Mouse (Mus musculus) monocyte, adult 5-6 weeks (primary cell): ENCODE results near the gene Dyrk3. TPM values are rescaled to one million over a fixed set of nuclear protein-coding genes. Genes with fewer than 3 reads are reported as not detected.

Source experiments
- ATAC-seq: fragments of 153-309, 156-312 bp; replicated peaks from 2 replicates; pipeline ENCODE4 v1.8.0; 2017; ENCODE audit warnings: mild to moderate bottlenecking; ENCODE audit not compliant: low TSS enrichment, insufficient number of reproducible peaks, severe bottlenecking, poor library complexity, low FRiP score
- total RNA-seq: library from RNA; stranded (forward); fragments of 200-1000, 200-491, 200-594 nt; gene quantifications from 3 replicates; pipeline ENCODE4 v1.2.3, GENCODE M21; 2017

The Dyrk3 gene
- total RNA-seq, 1 experiment from 2014 or later = 0.67 TPM

GRCm38 (mm10) chr1:131121987-131122386 lies 16.2 kb downstream of the Dyrk3 start:
- no peak for ATAC-seq

GRCm38 (mm10) chr1:131119026-131119425 lies 19.1 kb downstream of the Dyrk3 start:
- peak; percentile 60 for ATAC-seq

- no peak for ATAC-seq
Measured at GRCm38 (mm10) chr1:131118530-131118929, 19.6 kb downstream of the Dyrk3 start.

- ATAC-seq = no peak
Measured at GRCm38 (mm10) chr1:131116430-131117011, 21.6 kb downstream of the Dyrk3 start.

- ATAC-seq = peak; percentile 72
Measured at GRCm38 (mm10) chr1:131115932-131116331, 22.2 kb downstream of the Dyrk3 start.

GRCm38 (mm10) chr1:131112576-131112975 lies 25.6 kb downstream of the Dyrk3 start:
- ATAC-seq = no peak

- peak; percentile 83 for ATAC-seq
Measured at GRCm38 (mm10) chr1:131110525-131111106, 27.5 kb downstream of the Dyrk3 start.

GRCm38 (mm10) chr1:131107575-131108308 lies 30.4 kb downstream of the Dyrk3 start:
- ATAC-seq = no peak

GRCm38 (mm10) chr1:131103776-131104424 lies 34.2 kb downstream of the Dyrk3 start:
- peak; percentile 80 for ATAC-seq

GRCm38 (mm10) chr1:131100808-131101207 lies 37.3 kb downstream of the Dyrk3 start:
- ATAC-seq = no peak

GRCm38 (mm10) chr1:131097700-131098094 lies 40.4 kb downstream of the Dyrk3 start, which contains the start of gene Mapkapk2:
Mapkapk2 (minus strand) TSS chr1:131097826.
- ATAC-seq = peak; percentile 89

- ATAC-seq = peak; percentile 70
Measured at GRCm38 (mm10) chr1:131096803-131097699, 41.1 kb downstream of the Dyrk3 start.

GRCm38 (mm10) chr1:131096132-131096695 lies 41.9 kb downstream of the Dyrk3 start:
- peak; percentile 21 for ATAC-seq

- ATAC-seq = no peak
Measured at GRCm38 (mm10) chr1:131095574-131095973, 42.6 kb downstream of the Dyrk3 start.

GRCm38 (mm10) chr1:131093889-131094288 lies 44.3 kb downstream of the Dyrk3 start:
- no peak for ATAC-seq

GRCm38 (mm10) chr1:131092846-131093245 lies 45.3 kb downstream of the Dyrk3 start:
- no peak for ATAC-seq

- peak; percentile 42 for ATAC-seq
Measured at GRCm38 (mm10) chr1:131092173-131092572, 46.0 kb downstream of the Dyrk3 start.

GRCm38 (mm10) chr1:131091481-131091880 lies 46.7 kb downstream of the Dyrk3 start:
- ATAC-seq = no peak
